Mouse (Mus musculus): ENCODE measurements around the gene Lkaaear1.

The Lkaaear1 gene

GRCm38 (mm10) chr2:181684713-181685112, 13.5 kb downstream of the Lkaaear1 start:
- no peak for DNase-seq (ENCODE audit: low read depth, low spot score)

- no peak for DNase-seq (ENCODE audit: low read depth, low spot score)
These were observed 14.9 kb downstream of the Lkaaear1 start for GRCm38 (mm10) chr2:181683381-181683780.

GRCm38 (mm10) chr2:181681978-181682377, 16.3 kb downstream of the Lkaaear1 start:
- DNase-seq (ENCODE audit: low read depth, low spot score): no peak

GRCm38 (mm10) chr2:181680716-181681117, 17.5 kb downstream of the Lkaaear1 start:
- no peak for DNase-seq (ENCODE audit: low read depth, low spot score)

- no peak for DNase-seq (ENCODE audit: low read depth, low spot score)
These were observed 18.1 kb downstream of the Lkaaear1 start, which contains the start of gene Tcea2 for GRCm38 (mm10) chr2:181679951-181680715. TSS of gene Tcea2 (plus strand) at chr2:181680310.

- peak; percentile 55 for DNase-seq (ENCODE audit: low read depth, low spot score)
These were observed 19.5 kb downstream of the Lkaaear1 start for GRCm38 (mm10) chr2:181678780-181679179.

- DNase-seq (ENCODE audit: low read depth, low spot score): no peak
These were observed 20.5 kb downstream of the Lkaaear1 start for GRCm38 (mm10) chr2:181677755-181678098.

- DNase-seq (ENCODE audit: low read depth, low spot score): no peak
These were observed 21.0 kb downstream of the Lkaaear1 start for GRCm38 (mm10) chr2:181677096-181677754.

- DNase-seq (ENCODE audit: low read depth, low spot score): no peak
These were observed 21.8 kb downstream of the Lkaaear1 start for GRCm38 (mm10) chr2:181676424-181676823.

GRCm38 (mm10) chr2:181675454-181675853, 22.8 kb downstream of the Lkaaear1 start:
- DNase-seq (ENCODE audit: low read depth, low spot score): no peak

GRCm38 (mm10) chr2:181674934-181675333, 23.3 kb downstream of the Lkaaear1 start:
- no peak for DNase-seq (ENCODE audit: low read depth, low spot score)

- DNase-seq (ENCODE audit: low read depth, low spot score): no peak
These were observed 24.7 kb downstream of the Lkaaear1 start for GRCm38 (mm10) chr2:181673501-181673900.

GRCm38 (mm10) chr2:181671984-181672383, 26.3 kb downstream of the Lkaaear1 start:
- DNase-seq (ENCODE audit: low read depth, low spot score): no peak

- no peak for DNase-seq (ENCODE audit: low read depth, low spot score)
These were observed 26.9 kb downstream of the Lkaaear1 start, which contains the start of gene Sox18 for GRCm38 (mm10) chr2:181671326-181671725. TSS of gene Sox18 (minus strand) at chr2:181671640.

- no peak for DNase-seq (ENCODE audit: low read depth, low spot score)
These were observed 27.3 kb downstream of the Lkaaear1 start for GRCm38 (mm10) chr2:181670913-181671311.

GRCm38 (mm10) chr2:181670285-181670912, 27.8 kb downstream of the Lkaaear1 start:
- no peak for DNase-seq (ENCODE audit: low read depth, low spot score)

GRCm38 (mm10) chr2:181663298-181663630, 35.0 kb downstream of the Lkaaear1 start:
- DNase-seq (ENCODE audit: low read depth, low spot score): no peak

GRCm38 (mm10) chr2:181662620-181663297, 35.5 kb downstream of the Lkaaear1 start:
- no peak for DNase-seq (ENCODE audit: low read depth, low spot score)

- no peak for DNase-seq (ENCODE audit: low read depth, low spot score)
These were observed 38.6 kb downstream of the Lkaaear1 start for GRCm38 (mm10) chr2:181659609-181660055.

- DNase-seq (ENCODE audit: low read depth, low spot score): no peak
These were observed 39.2 kb downstream of the Lkaaear1 start for GRCm38 (mm10) chr2:181658930-181659555.

GRCm38 (mm10) chr2:181658528-181658927, 39.7 kb downstream of the Lkaaear1 start:
- no peak for DNase-seq (ENCODE audit: low read depth, low spot score)
